Mouse (Mus musculus): ENCODE measurements around the gene Ak6.

Gene Ak6

GRCm38 (mm10) chr13:100650550-100651438 lies at the start of gene Ak6, which contains the start of gene Rad17:
Gene Ak6 (plus strand): TSS chr13:100650979.
Gene Rad17 (minus strand): TSS chr13:100651051.
- DNase-seq (ENCODE audit: low spot score in 2 of 2): peak; percentile 93 to 94

- no peak for DNase-seq (ENCODE audit: low spot score in 2 of 2)
Observed at GRCm38 (mm10) chr13:100601034-100601433, 49.7 kb upstream of the Ak6 start.

GRCm38 (mm10) chr13:100602239-100602902 lies 48.4 kb upstream of the Ak6 start:
- no peak for DNase-seq (ENCODE audit: low spot score in 2 of 2)

- DNase-seq (ENCODE audit: low spot score in 2 of 2): no peak
Observed at GRCm38 (mm10) chr13:100603031-100603737, 47.6 kb upstream of the Ak6 start.

- DNase-seq (ENCODE audit: low spot score in 2 of 2): no peak
Observed at GRCm38 (mm10) chr13:100603738-100604095, 47.1 kb upstream of the Ak6 start.

- DNase-seq (ENCODE audit: low spot score in 2 of 2): no peak
Observed at GRCm38 (mm10) chr13:100605845-100606244, 44.9 kb upstream of the Ak6 start.

- DNase-seq (ENCODE audit: low spot score in 2 of 2): no peak
Observed at GRCm38 (mm10) chr13:100607756-100608155, 43.0 kb upstream of the Ak6 start.

- DNase-seq (ENCODE audit: low spot score in 2 of 2): no peak
Observed at GRCm38 (mm10) chr13:100611266-100611665, 39.5 kb upstream of the Ak6 start.

- no peak for DNase-seq (ENCODE audit: low spot score in 2 of 2)
Observed at GRCm38 (mm10) chr13:100612251-100612650, 38.5 kb upstream of the Ak6 start.

GRCm38 (mm10) chr13:100612903-100613302 lies 37.9 kb upstream of the Ak6 start:
- DNase-seq (ENCODE audit: low spot score in 2 of 2): no peak

- peak; percentile 13 to 16 for DNase-seq (ENCODE audit: low spot score in 2 of 2)
Observed at GRCm38 (mm10) chr13:100616181-100617087, 34.3 kb upstream of the Ak6 start, which contains the start of gene Marveld2. Gene Marveld2 (minus strand): TSS chr13:100616971.

GRCm38 (mm10) chr13:100617583-100617982 lies 33.2 kb upstream of the Ak6 start:
- DNase-seq (ENCODE audit: low spot score in 2 of 2): no peak

GRCm38 (mm10) chr13:100622241-100622640 lies 28.5 kb upstream of the Ak6 start:
- DNase-seq (ENCODE audit: low spot score in 2 of 2): no peak

GRCm38 (mm10) chr13:100634106-100634691 lies 16.6 kb upstream of the Ak6 start:
- DNase-seq (ENCODE audit: low spot score in 2 of 2): no peak

GRCm38 (mm10) chr13:100642471-100643209 lies 8.1 kb upstream of the Ak6 start:
- DNase-seq (ENCODE audit: low spot score in 2 of 2): no peak

GRCm38 (mm10) chr13:100648223-100648622 lies 2.6 kb upstream of the Ak6 start:
- DNase-seq (ENCODE audit: low spot score in 2 of 2): no peak

GRCm38 (mm10) chr13:100651439-100652186 lies 834 bp downstream of the Ak6 start, which contains the start of gene Taf9:
Gene Taf9 (plus strand): TSS chr13:100651579.
- DNase-seq (ENCODE audit: low spot score in 2 of 2): no peak

GRCm38 (mm10) chr13:100658091-100658490 lies 7.3 kb downstream of the Ak6 start:
- DNase-seq (ENCODE audit: low spot score in 2 of 2): no peak

GRCm38 (mm10) chr13:100659864-100660456 lies 9.2 kb downstream of the Ak6 start:
- DNase-seq (ENCODE audit: low spot score in 2 of 2): peak in 1 of 2 experiments; percentile 26
